10 mouse cellular contexts compared by ENCODE assay signal in the genomic region with DNA sequence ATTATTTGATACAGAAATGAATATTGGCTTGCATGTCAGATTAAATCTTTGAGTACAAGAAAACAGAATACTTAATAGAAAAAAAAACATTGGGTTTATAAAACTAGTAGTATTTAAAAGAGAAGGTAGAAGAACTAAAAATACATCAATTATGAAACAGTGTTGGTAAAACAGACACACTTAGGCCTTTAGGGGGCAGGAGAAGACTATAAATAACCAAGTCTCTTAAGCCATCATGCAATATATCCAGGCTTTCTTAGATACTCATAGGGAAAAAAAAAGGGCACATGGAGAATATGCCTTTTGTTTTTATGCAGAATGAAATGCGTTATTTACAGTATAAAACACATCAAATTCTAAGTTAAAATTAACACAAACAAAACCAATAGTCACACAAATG.
DNase-seq lines count a peak whose midpoint lies in the region; ATAC-seq lines count a peak whose summit lies in the region.
"Had no signal": no experiment of that assay in that cellular context is flagged by ENCODE, and none has a peak within 500 bp of the region (broad histone marks: within the 10 kb centered on the region; RNA-seq: fewer than 3 reads in every experiment).

No protein-coding gene starts in this region.

- H3K4me3 ChIP-seq in hindbrain, embryonic 11.5 days (ENCODE audit: low read depth, low read length), result no peak overlapping the region
- no peak overlapping the region for H3K4me3 ChIP-seq in hindbrain, embryonic 13.5 days
- H3K4me3 ChIP-seq: erythroblast, embryonic 14.5 days; neural tube, embryonic 13.5 days had no signal

- WGBS in hindbrain, embryonic 11.5 days, result 96% methylated on average over 1 of the region's 1 CpGs
- 92% methylated on average over 1 of the region's 1 CpGs for WGBS in hindbrain, embryonic 13.5 days

- H3K36me3 ChIP-seq in hindbrain, embryonic 11.5 days (ENCODE audit: control insufficient read depth, insufficient read depth, low read length), result no peaks in the 10 kb centered on the region
- no peaks in the 10 kb centered on the region for H3K36me3 ChIP-seq in hindbrain, embryonic 13.5 days
- H3K36me3 ChIP-seq: neural tube, embryonic 13.5 days had no signal

- no peak overlapping the region for H3K9ac ChIP-seq in hindbrain, embryonic 11.5 days (ENCODE audit: low read depth, low read length)
- no peak overlapping the region for H3K9ac ChIP-seq in hindbrain, embryonic 13.5 days
- H3K9ac ChIP-seq: neural tube, embryonic 13.5 days had no signal

- ATAC-seq in hindbrain, embryonic 11.5 days (ENCODE audit: low FRiP score), result 0 out of 2 replicates have a peak, but pooled peaks have one; percentile 52
- ATAC-seq in hindbrain, embryonic 13.5 days (ENCODE audit: low FRiP score), result no peak
- ATAC-seq in megakaryocyte progenitor cell, adult 5-6 weeks (replicated peaks; ENCODE audit: poor library complexity), result 0 out of 2 replicates have a peak, but pooled peaks have one; percentile 44

- H3K4me1 ChIP-seq in hindbrain, embryonic 11.5 days (replicated peaks; ENCODE audit: control insufficient read depth, insufficient read depth, low read length), result no peaks in the 10 kb centered on the region
- peaks cover 5% of the 10 kb centered on the region for H3K4me1 ChIP-seq in hindbrain, embryonic 13.5 days (replicated peaks)

- peak; percentile 22 for DNase-seq in hindbrain, embryonic 11.5 days (ENCODE audit: low spot score)
- DNase-seq in A20 (ENCODE audit: low read depth, low spot score), result peak; percentile 53
- peak; percentile 58 for DNase-seq in brain, adult 2 months (ENCODE audit: low read depth, low spot score)
- DNase-seq in ovary, postnatal 10 days (ENCODE audit: low spot score), result no peak
- no peak for DNase-seq in spleen, postnatal 36 days (ENCODE audit: low spot score in 2 of 2)
- no peak for DNase-seq in gastrocnemius, postnatal 25 days

- H3K9me3 ChIP-seq in hindbrain, embryonic 11.5 days (ENCODE audit: control insufficient read depth, low read length), result no peaks in the 10 kb centered on the region
- H3K9me3 ChIP-seq in hindbrain, embryonic 13.5 days, result no peaks in the 10 kb centered on the region
- H3K9me3 ChIP-seq: neural tube, embryonic 13.5 days had no signal

- no peak overlapping the region for H3K27ac ChIP-seq in hindbrain, embryonic 11.5 days (ENCODE audit: low read depth, low read length)
- no peak overlapping the region for H3K27ac ChIP-seq in hindbrain, embryonic 13.5 days
- H3K27ac ChIP-seq: neural tube, embryonic 13.5 days had no signal

- H3K27me3 ChIP-seq in hindbrain, embryonic 11.5 days (ENCODE audit: control insufficient read depth, insufficient read depth, low read length), result no peaks in the 10 kb centered on the region
- H3K27me3 ChIP-seq in hindbrain, embryonic 13.5 days, result no peaks in the 10 kb centered on the region
- H3K27me3 ChIP-seq: neural tube, embryonic 13.5 days had no signal

- no peak overlapping the region for H3K4me2 ChIP-seq in hindbrain, embryonic 11.5 days (replicated peaks; ENCODE audit: low read depth, low read length)
- H3K4me2 ChIP-seq in hindbrain, embryonic 13.5 days, result no peak overlapping the region
- H3K4me2 ChIP-seq: neural tube, embryonic 13.5 days had no signal

Comparison
In these comparisons a context has a peak if more than half of its experiments do, and no peak if none do; other contexts are left out.
1. DNase-seq: peak in hindbrain, embryonic 11.5 days (single experiment), A20 (single experiment) and brain, adult 2 months (single experiment); none in ovary, postnatal 10 days (single experiment), spleen, postnatal 36 days (0 of 2) and gastrocnemius, postnatal 25 days (single experiment).